Mouse (Mus musculus): ENCODE data around the gene Cpvl.

GRCm38 (mm10) chr6:53929858-53930257 is 48.6 kb downstream of the Cpvl start:
- TF ChIP-seq EP300 (IDR thresholded peaks at IDR 0.05; ENCODE audit: low read depth) (no peak), CTCF (IDR thresholded peaks at IDR 0.05; ENCODE audit: low read depth) (peak; percentile 20; the same call in 1 of the 2 replicates)
